Mouse (Mus musculus) megakaryocyte, embryonic 14.5 days (primary cell): Measurements from ENCODE around the gene Rai2.

ENCODE experiments used
- FLI1 ChIP-seq: IDR thresholded peaks from 2 replicates; pipeline ENCODE4 v1.6.1; 2012; ENCODE audit warnings: low read length, inconsistent platforms, mixed read lengths
- GATA1 ChIP-seq: IDR thresholded peaks from 3 replicates; pipeline ENCODE4 v1.6.1; 2012; ENCODE audit warnings: mixed read lengths, low read length, inconsistent platforms, borderline replicate concordance

- no peak for TF ChIP-seq GATA1
- no peak for TF ChIP-seq FLI1
Observed at GRCm38 (mm10) chrX:161718548-161718947, 1.7 kb downstream of the Rai2 start.
